Mouse (Mus musculus) midbrain, embryonic 15.5 days (tissue): Measurements from ENCODE around the gene Ezh1. TPM values are rescaled to one million over a fixed set of nuclear protein-coding genes. Genes with fewer than 3 reads are reported as not detected.

ENCODE experiments used
- ATAC-seq: fragments of 200-750 bp; cut with Nextera tagmentation; replicated peaks from 2 replicates; pipeline ENCODE4 v1.8.0; 2017; ENCODE audit warnings: moderate TSS enrichment
- H3K27ac ChIP-seq: fragments of 300-500 bp; sonication (generic); 2 replicates; pipeline ENCODE4 v1.5.1; 2015; ENCODE audit warnings: mild to moderate bottlenecking, inconsistent platforms
- H3K27me3 ChIP-seq: fragments of 300-500 bp; sonication (generic); replicated peaks from 2 replicates; pipeline ENCODE4 v1.6.1; 2015; ENCODE audit warnings: inconsistent platforms
- H3K36me3 ChIP-seq: fragments of 300-500 bp; sonication (generic); replicated peaks from 2 replicates; pipeline ENCODE4 v1.6.1; 2015; ENCODE audit warnings: inconsistent platforms
- H3K4me1 ChIP-seq: fragments of 300-500 bp; sonication (generic); 2 replicates; pipeline ENCODE4 v1.6.1; 2015; ENCODE audit warnings: inconsistent platforms
- H3K4me2 ChIP-seq: fragments of 300-500 bp; sonication (generic); 2 replicates; pipeline ENCODE4 v1.6.1; 2015; ENCODE audit warnings: inconsistent platforms, mild to moderate bottlenecking, moderate library complexity
- H3K4me3 ChIP-seq: fragments of 300-500 bp; sonication (generic); 2 replicates; pipeline ENCODE4 v1.5.1; 2015; ENCODE audit warnings: mild to moderate bottlenecking, inconsistent platforms
- H3K9ac ChIP-seq: fragments of 300-500 bp; sonication (generic); 2 replicates; pipeline ENCODE4 v1.6.1; 2015; ENCODE audit warnings: mild to moderate bottlenecking, inconsistent platforms
- H3K9me3 ChIP-seq: fragments of 300-500 bp; sonication (generic); 2 replicates; pipeline ENCODE4 v1.6.1; 2016; ENCODE audit warnings: inconsistent platforms
- WGBS: fragments of 180-500 bp; shearing (Covaris S2); methylation state at CpG from one replicate; pipeline ENCODE4 v1.1.7; 2015; ENCODE audit warnings: mixed read lengths; 5-methylcytosine and 5-hydroxymethylcytosine counted together
- polyA plus RNA-seq: library from polyadenylated mRNA; unstranded; fragments of >200 nt; fragmentation: Nextera tagmentation; extraction: Ambion mirVana; gene quantifications from 2 replicates; pipeline ENCODE4 v1.2.1, GENCODE M21; 2015

Ezh1 gene
- polyA plus RNA-seq, 1 experiment from 2014 or later: 30.7 TPM

DNA sequence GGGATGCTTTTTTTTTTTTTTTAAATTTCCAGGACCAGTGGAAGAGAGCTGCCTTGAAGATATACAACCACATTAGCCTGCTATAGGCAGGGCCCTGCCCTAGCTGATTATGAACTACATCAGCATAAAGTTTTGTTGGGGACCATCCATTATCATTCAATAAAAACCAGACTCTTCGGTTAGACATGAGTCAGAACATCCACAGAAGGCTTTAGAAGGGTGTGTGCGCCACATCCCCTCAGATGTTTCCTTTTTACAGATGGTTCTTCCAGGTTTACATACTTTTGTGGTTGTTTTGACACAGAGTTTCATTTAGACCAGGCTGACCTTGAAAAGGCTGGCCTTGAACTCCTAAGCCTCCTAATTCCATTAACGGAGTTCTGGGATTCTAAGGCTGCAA, 1.9 kb downstream of the Ezh1 start:
- Histone ChIP-seq H3K9me3 (no peaks in the 10 kb centered on the region), H3K4me2 (no peak overlapping the region), H3K27me3 (no peaks in the 10 kb centered on the region), H3K27ac (no peak overlapping the region), H3K4me1 (peaks cover 7% of the 10 kb centered on the region), H3K9ac (no peak overlapping the region), H3K4me3 (no peak overlapping the region), H3K36me3 (no peaks in the 10 kb centered on the region)
- 93% methylated on average over 3 of the region's 3 CpGs for WGBS
- no peak for ATAC-seq

DNA sequence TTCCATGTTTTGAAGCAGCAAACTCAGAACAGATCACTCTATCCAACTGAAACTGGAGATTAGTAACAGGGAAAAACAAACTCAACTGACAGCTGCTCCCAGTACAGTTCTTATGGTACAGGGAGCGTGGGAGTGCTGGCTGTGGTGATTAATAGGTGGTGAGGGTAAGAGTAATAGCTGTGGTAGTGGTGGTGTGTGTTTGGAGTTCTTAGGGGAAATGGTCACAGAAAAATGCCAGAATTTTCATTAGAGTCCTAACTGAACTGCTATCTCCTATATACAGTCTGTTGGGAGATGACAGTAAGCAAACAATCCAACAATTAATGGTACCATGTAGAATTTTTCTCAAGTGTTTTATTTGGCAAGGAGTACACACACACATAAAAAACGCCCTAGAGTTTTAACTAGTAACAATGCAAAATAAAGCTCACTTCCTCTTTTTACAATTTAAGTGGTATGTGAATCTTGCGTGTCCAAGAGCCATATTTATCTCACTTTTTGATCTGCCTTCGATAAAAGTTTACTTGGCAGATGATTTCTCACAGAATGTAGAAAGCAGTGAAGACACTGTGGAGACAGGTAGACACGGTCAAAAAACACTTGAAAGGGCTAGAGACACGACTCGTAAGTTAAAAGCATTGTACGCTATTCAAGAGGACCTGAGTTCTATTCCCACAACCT, 4.8 kb downstream of the Ezh1 start:
- Histone ChIP-seq H3K27me3 (no peaks in the 10 kb centered on the region), H3K9me3 (no peaks in the 10 kb centered on the region), H3K27ac (no peak overlapping the region), H3K4me3 (no peak overlapping the region), H3K4me1 (peaks cover 7% of the 10 kb centered on the region), H3K4me2 (no peak overlapping the region), H3K36me3 (0 out of 2 replicates have a peak, but pooled peaks cover 4% of the 10 kb centered on the region), H3K9ac (no peak overlapping the region)
- ATAC-seq: no peak
- 91% methylated on average over 8 of the region's 8 CpGs for WGBS

DNA sequence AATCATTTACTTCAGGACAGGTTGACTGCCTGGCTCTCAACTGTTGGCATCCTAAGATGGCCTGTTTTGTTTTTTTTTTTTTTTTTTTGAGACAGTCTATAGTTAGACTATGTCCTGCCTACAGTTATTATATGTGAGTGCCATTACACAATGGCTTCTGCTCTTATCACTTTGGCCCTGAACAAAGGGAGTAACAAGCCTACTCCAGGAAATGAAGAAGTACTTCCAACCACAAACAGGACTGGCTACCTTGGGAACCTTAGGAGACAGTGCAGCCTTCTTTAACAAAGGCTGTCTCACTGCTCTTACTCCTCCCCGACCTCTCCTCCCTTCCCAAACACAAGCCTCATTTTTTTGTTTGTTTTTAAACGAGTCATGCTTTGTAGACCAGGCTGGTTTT, 5.4 kb downstream of the Ezh1 start:
- Histone ChIP-seq H3K4me1 (peaks cover 7% of the 10 kb centered on the region), H3K4me3 (no peak overlapping the region), H3K36me3 (0 out of 2 replicates have a peak, but pooled peaks cover 4% of the 10 kb centered on the region), H3K9ac (no peak overlapping the region), H3K4me2 (no peak overlapping the region), H3K9me3 (no peaks in the 10 kb centered on the region), H3K27me3 (no peaks in the 10 kb centered on the region), H3K27ac (no peak overlapping the region)
- no peak for ATAC-seq
- 63% methylated on average over 2 of the region's 2 CpGs for WGBS

DNA sequence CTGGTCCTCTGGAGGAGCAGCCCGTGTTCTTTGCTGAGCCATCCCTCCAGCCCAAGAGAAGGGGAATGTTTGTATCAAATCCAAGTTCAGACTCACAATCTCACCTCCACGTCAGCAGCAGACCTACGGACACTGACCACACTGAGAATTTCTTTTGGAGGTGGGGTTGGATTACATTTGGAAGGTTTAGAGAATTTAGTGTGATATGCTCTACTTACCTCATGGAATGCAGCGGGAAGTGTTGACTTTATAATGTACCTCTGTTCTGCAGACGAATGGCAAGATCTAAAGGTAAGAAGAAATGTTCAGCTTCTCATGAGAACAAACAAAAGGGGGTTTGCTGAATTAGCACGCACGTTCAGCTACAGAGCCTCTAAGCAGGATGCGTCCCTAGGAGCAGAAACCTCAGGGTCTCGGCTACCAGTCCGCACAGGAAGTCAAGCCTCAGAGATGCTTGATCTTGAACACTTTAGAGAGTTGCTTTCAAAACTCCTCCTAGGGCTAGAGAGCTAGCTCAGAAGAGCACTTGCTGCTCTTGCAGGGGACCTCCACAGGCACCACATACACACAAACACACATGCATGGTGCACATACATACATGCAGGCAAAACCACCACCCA, 7.7 kb downstream of the Ezh1 start:
- Histone ChIP-seq H3K27ac (no peak overlapping the region), H3K9me3 (no peaks in the 10 kb centered on the region), H3K4me1 (no peaks in the 10 kb centered on the region), H3K4me2 (no peak overlapping the region), H3K9ac (no peak overlapping the region), H3K4me3 (no peak overlapping the region), H3K27me3 (no peaks in the 10 kb centered on the region), H3K36me3 (peaks cover 13% of the 10 kb centered on the region; the same call in 1 of the 2 replicates)
- 86% methylated on average over 10 of the region's 10 CpGs for WGBS
- no peak for ATAC-seq

DNA sequence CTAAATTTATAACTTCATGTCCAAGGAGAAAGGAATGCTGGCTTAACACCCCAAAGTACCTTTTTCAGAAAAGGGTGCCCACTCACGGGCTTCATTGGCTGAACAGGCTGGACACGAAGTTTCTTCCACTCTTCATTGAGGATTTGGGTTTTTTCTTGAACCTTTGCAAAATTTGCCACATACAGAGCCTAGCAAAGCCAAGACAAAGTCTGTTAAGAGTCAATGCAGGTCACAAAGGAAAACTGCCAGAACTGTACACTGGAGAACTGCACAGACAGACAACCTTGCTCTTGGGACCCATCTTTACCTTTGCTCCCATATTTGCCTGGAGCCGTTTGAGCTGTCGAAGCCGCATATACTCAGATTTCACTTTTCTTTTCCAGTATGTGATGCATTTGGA, 9.3 kb downstream of the Ezh1 start:
- H3K4me3 ChIP-seq: no peak overlapping the region
- H3K36me3 ChIP-seq: peaks cover 14% of the 10 kb centered on the region; the same call in 1 of the 2 replicates
- H3K4me1 ChIP-seq: no peaks in the 10 kb centered on the region
- no peak for ATAC-seq
- H3K9ac ChIP-seq: no peak overlapping the region
- H3K27me3 ChIP-seq: no peaks in the 10 kb centered on the region
- no peaks in the 10 kb centered on the region for H3K9me3 ChIP-seq
- H3K4me2 ChIP-seq: no peak overlapping the region
- H3K27ac ChIP-seq: no peak overlapping the region
- 92% methylated on average over 5 of the region's 5 CpGs for WGBS

DNA sequence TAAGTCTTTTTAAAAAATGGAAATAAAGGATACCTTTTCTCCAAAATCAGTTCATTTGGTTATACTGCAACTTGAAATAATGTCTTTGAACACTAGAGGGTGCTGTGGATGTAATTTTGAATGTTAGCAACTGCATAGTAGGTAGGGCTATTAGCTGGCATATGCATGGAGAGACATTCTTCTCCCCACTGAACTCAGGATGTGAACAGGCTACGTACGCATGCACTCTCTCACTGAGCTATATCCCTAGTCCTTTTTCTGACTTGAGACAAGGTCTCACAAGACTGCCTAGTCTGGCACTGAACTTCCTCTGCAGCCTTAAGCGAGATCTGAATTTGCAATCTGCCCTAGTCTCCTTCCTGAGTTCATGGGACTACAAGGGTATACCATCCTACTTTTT, 14.3 kb downstream of the Ezh1 start:
- WGBS: 39% methylated on average over 3 of the region's 3 CpGs

DNA sequence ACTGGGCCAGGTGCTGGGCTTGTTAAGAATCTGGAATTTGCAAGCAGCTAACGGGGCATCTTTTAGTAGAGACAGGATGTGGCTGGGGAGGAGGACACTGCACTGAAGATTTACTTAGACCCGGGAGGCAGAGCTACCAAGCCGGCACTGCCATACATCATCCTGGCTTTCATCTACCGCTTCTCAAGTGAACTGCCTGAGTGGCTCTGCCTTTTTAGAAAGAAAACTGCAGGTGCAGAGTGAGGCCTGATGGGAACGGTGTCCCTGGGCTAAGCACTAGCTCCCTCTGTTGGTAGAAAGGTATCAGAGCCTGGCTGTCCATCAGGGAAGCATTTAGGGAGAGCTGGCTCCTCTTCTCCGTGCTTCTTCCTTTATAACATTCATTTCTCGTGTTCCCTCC, 25.3 kb downstream of the Ezh1 start:
- ATAC-seq: no peak
- no peak overlapping the region for H3K4me3 ChIP-seq
- H3K27me3 ChIP-seq: no peaks in the 10 kb centered on the region
- no peaks in the 10 kb centered on the region for H3K4me1 ChIP-seq
- 22% methylated on average over 7 of the region's 7 CpGs for whole genome bisulfite sequencing
- no peak overlapping the region for H3K4me2 ChIP-seq
- no peak overlapping the region for H3K27ac ChIP-seq
- H3K9ac ChIP-seq: no peak overlapping the region
- H3K36me3 ChIP-seq: peaks cover 38% of the 10 kb centered on the region
- no peaks in the 10 kb centered on the region for H3K9me3 ChIP-seq

More for the DNA sequence above, 14.3 kb downstream of the Ezh1 start:
- no peak overlapping the region for H3K9ac ChIP-seq
- no peak for ATAC-seq
- H3K36me3 ChIP-seq: peaks cover 17% of the 10 kb centered on the region; the same call in 1 of the 2 replicates
- H3K4me3 ChIP-seq: no peak overlapping the region
- H3K4me2 ChIP-seq: no peak overlapping the region
- H3K27ac ChIP-seq: no peak overlapping the region
- no peaks in the 10 kb centered on the region for H3K9me3 ChIP-seq
- no peaks in the 10 kb centered on the region for H3K4me1 ChIP-seq
- H3K27me3 ChIP-seq: no peaks in the 10 kb centered on the region

DNA sequence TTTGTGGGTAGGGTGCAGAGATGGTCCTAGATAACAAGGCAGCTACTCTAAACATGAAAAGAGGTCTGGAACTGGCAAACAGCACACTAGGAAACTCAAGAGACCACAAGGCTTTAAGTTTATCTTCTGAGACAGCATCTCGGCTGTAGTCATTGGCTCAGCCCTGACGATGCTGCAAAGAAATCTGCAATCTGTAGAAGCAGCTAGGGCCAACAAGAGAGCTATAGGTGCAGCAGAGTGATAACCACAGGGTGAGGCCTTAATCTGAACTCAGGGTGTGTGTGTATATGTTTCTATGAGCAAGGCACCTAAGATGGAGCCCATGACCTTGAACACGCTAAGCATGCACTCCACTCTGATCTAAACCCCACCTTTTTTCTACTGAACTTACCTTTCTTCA, 26.7 kb downstream of the Ezh1 start:
- Histone ChIP-seq H3K4me2 (no peak overlapping the region), H3K36me3 (peaks cover 39% of the 10 kb centered on the region), H3K9me3 (no peaks in the 10 kb centered on the region), H3K4me1 (no peaks in the 10 kb centered on the region), H3K27me3 (no peaks in the 10 kb centered on the region), H3K4me3 (no peak overlapping the region), H3K9ac (no peak overlapping the region), H3K27ac (no peak overlapping the region)
- 92% methylated on average over 3 of the region's 3 CpGs for WGBS
- no peak for ATAC-seq

DNA sequence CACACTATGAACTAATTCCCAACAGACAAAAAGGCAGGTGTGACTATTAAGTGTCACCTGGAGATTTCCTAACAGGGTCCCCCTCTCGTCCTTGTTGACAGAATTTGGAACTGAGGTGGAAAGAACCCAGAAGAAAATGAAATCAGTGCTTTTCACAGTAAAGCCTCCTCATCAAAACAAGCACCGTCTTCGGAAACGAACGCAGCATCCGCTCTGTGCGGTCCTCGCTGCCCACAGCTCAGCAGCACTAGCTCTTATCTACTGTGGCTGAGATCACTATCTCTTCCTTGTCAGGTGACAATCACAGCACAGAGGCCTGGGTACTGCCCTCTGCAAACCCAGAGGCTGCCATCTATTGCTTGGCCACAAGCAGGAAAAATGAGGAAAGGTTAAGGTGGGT, 30.1 kb downstream of the Ezh1 start:
- H3K9ac ChIP-seq: no peak overlapping the region
- H3K4me1 ChIP-seq: no peaks in the 10 kb centered on the region
- no peaks in the 10 kb centered on the region for H3K27me3 ChIP-seq
- H3K4me3 ChIP-seq: no peak overlapping the region
- no peak for ATAC-seq
- H3K27ac ChIP-seq: no peak overlapping the region
- H3K4me2 ChIP-seq: no peak overlapping the region
- H3K36me3 ChIP-seq: peaks cover 31% of the 10 kb centered on the region
- 92% methylated on average over 8 of the region's 8 CpGs for WGBS
- H3K9me3 ChIP-seq: no peaks in the 10 kb centered on the region

DNA sequence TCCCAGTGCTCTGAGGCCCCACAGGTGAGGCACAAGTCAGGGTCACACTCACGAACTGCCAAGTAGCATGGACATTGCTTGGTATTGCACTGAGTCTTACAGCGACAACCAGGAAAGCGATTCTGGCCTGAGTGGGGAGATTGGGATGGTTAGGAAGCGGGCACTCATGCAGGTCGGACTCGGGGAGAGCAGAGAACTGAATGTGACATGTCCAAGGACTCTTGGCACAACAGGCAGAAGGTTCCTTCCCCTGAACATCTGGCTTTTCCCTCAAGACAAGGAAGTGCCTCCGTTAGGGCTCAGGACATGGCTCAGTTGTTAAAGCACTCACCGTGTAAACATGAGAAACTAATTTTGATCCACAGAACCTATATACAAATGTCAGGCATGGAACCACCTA, 30.7 kb downstream of the Ezh1 start:
- H3K36me3 ChIP-seq: peaks cover 31% of the 10 kb centered on the region
- 93% methylated on average over 8 of the region's 8 CpGs for WGBS
- H3K9me3 ChIP-seq: no peaks in the 10 kb centered on the region
- no peak for ATAC-seq
- no peak overlapping the region for H3K9ac ChIP-seq
- no peaks in the 10 kb centered on the region for H3K27me3 ChIP-seq
- peaks cover 3% of the 10 kb centered on the region for H3K4me1 ChIP-seq
- no peak overlapping the region for H3K4me3 ChIP-seq
- H3K4me2 ChIP-seq: no peak overlapping the region
- no peak overlapping the region for H3K27ac ChIP-seq

DNA sequence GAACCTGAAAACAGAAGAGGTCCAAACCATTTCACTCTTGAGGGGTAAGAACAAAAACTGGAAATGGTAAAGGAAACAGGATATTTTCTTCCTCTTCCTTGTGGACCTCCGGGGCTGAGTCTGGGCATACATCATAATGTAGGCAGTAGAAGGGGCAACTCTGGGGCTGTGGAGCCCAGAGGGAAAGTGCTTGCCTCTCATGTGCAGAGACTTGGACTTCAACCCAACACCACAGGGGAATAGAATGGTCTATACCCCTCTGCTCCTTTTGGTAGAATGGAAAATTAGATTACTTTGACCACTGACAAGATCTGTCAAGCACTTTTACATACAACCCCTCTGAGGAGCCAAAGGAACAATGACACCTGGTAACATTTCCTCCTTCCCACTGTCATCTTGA, 31.2 kb downstream of the Ezh1 start:
- ATAC-seq: no peak
- H3K4me1 ChIP-seq: peaks cover 7% of the 10 kb centered on the region
- 93% methylated on average over 1 of the region's 1 CpGs for WGBS
- peaks cover 29% of the 10 kb centered on the region for H3K36me3 ChIP-seq
- no peak overlapping the region for H3K4me2 ChIP-seq
- no peak overlapping the region for H3K4me3 ChIP-seq
- no peak overlapping the region for H3K9ac ChIP-seq
- no peaks in the 10 kb centered on the region for H3K9me3 ChIP-seq
- no peak overlapping the region for H3K27ac ChIP-seq
- no peaks in the 10 kb centered on the region for H3K27me3 ChIP-seq

DNA sequence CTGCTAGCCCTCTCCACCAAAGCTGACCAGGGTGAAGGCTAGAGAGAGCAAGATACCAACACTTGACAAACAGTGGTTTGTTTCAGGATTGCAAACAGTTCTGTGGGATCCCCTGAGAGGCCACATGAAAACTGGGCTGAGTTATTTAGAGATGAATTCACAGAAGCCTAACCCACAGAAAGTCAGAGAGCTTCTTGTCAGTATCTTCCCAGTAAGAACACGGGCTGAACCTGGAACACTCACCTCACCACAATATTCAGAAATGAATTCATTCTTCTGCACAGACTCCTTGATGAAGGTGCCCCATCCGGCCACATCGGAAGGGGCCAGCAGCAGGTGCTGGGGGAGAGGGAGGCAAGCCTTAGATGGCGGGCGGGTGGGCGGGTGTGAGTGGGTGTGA, 31.6 kb downstream of the Ezh1 start:
- H3K9ac ChIP-seq: no peak overlapping the region
- H3K27ac ChIP-seq: no peak overlapping the region
- no peak overlapping the region for H3K4me3 ChIP-seq
- 90% methylated on average over 6 of the region's 6 CpGs for WGBS
- peaks cover 12% of the 10 kb centered on the region for H3K4me1 ChIP-seq
- no peak overlapping the region for H3K4me2 ChIP-seq
- H3K27me3 ChIP-seq: no peaks in the 10 kb centered on the region
- ATAC-seq: no peak
- H3K9me3 ChIP-seq: no peaks in the 10 kb centered on the region
- H3K36me3 ChIP-seq: peaks cover 27% of the 10 kb centered on the region

DNA sequence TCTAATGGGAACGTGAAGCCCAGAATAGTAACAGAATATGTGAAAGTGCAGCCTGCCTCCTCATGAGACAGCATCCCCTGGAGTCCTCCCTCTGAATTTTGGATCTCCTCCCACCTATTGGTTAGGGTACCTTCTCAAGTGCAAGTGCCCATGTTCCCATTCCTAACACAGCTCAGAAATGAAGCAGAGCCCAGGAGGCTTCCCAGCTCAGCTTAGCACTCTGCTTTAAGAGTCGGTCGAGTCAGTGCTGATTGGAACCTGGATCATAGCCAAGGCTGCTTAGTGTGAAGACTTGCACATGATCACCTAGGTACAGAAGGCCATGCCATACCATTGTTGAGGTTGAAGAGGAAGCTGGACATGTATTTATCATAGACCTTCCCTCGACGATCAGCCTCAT, 32.1 kb downstream of the Ezh1 start:
- H3K27me3 ChIP-seq: no peaks in the 10 kb centered on the region
- no peak for ATAC-seq
- H3K4me2 ChIP-seq: no peak overlapping the region
- H3K36me3 ChIP-seq: peaks cover 23% of the 10 kb centered on the region
- H3K27ac ChIP-seq: no peak overlapping the region
- H3K4me3 ChIP-seq: no peak overlapping the region
- H3K4me1 ChIP-seq: peaks cover 17% of the 10 kb centered on the region
- no peaks in the 10 kb centered on the region for H3K9me3 ChIP-seq
- 80% methylated on average over 5 of the region's 5 CpGs for WGBS
- no peak overlapping the region for H3K9ac ChIP-seq
